Mouse (Mus musculus) bone marrow, adult 2 months (tissue): ENCODE measurements around the gene Ccdc183.

Experiments used
- CTCF ChIP-seq: fragments of 200-500 bp; IDR thresholded peaks from 2 replicates; pipeline ENCODE4 v1.5.1; 2011; ENCODE audit warnings: low read length, control low read depth; ENCODE audit not compliant: control insufficient read depth, insufficient read depth
- POLR2A ChIP-seq: fragments of 200-500 bp; IDR thresholded peaks from 2 replicates; pipeline ENCODE4 v1.6.1; 2011; ENCODE audit warnings: low read depth, mild to moderate bottlenecking, control low read depth, low read length, borderline replicate concordance; ENCODE audit not compliant: control insufficient read depth

- TF ChIP-seq CTCF = no peak
- TF ChIP-seq POLR2A = no peak
Observed at GRCm38 (mm10) chr2:25657246-25657645, 39.8 kb upstream of the Ccdc183 start.
